Mouse (Mus musculus): ENCODE data around the gene Pex10. TPM values are rescaled to one million over a fixed set of nuclear protein-coding genes. Genes with fewer than 3 reads are reported as not detected.

The Pex10 gene
- polyA plus RNA-seq, 1 experiment, result 4.3 TPM

- no peak overlapping the region for H3K4me3 ChIP-seq (replicated peaks)
- peaks cover 30% of the 10 kb centered on the region for H3K4me1 ChIP-seq
- H3K27me3 ChIP-seq (replicated peaks), result peaks cover 84% of the 10 kb centered on the region
- no peak for TF ChIP-seq GATA1 (IDR thresholded peaks at IDR 0.05; ENCODE audit: borderline replicate concordance, low read length)
- TF ChIP-seq FLI1 (IDR thresholded peaks at IDR 0.05; ENCODE audit: low read length), result no peak
- H3K9me3 ChIP-seq, result no peaks in the 10 kb centered on the region
- H3K36me3 ChIP-seq (replicated peaks; ENCODE audit: low read length), result no peaks in the 10 kb centered on the region
These were observed 8.5 kb upstream of the Pex10 start for GRCm38 (mm10) chr4:155058325-155058724.

GRCm38 (mm10) chr4:155063895-155064294 is 2.9 kb upstream of the Pex10 start:
- no peak for TF ChIP-seq GATA1 (IDR thresholded peaks at IDR 0.05; ENCODE audit: borderline replicate concordance, low read length)
- TF ChIP-seq FLI1 (IDR thresholded peaks at IDR 0.05; ENCODE audit: low read length), result no peak
- Histone ChIP-seq H3K4me1 (peaks cover 40% of the 10 kb centered on the region), H3K27me3 (replicated peaks) (peaks cover 53% of the 10 kb centered on the region), H3K4me3 (replicated peaks) (no peak overlapping the region), H3K9me3 (no peaks in the 10 kb centered on the region), H3K36me3 (replicated peaks; ENCODE audit: low read length) (peaks cover 10% of the 10 kb centered on the region)

- TF ChIP-seq FLI1 (IDR thresholded peaks at IDR 0.05; ENCODE audit: low read length), result no peak
- peaks cover 16% of the 10 kb centered on the region for H3K36me3 ChIP-seq (replicated peaks; ENCODE audit: low read length)
- H3K4me3 ChIP-seq (replicated peaks), result no peak overlapping the region
- no peaks in the 10 kb centered on the region for H3K9me3 ChIP-seq
- H3K27me3 ChIP-seq (replicated peaks), result peaks cover 48% of the 10 kb centered on the region
- peaks cover 46% of the 10 kb centered on the region for H3K4me1 ChIP-seq
These were observed 2.3 kb upstream of the Pex10 start for GRCm38 (mm10) chr4:155064474-155064873.

- Histone ChIP-seq H3K4me3 (replicated peaks) (peak overlapping the region; percentile 93), H3K36me3 (replicated peaks; ENCODE audit: low read length) (peaks cover 33% of the 10 kb centered on the region), H3K4me1 (peaks cover 56% of the 10 kb centered on the region), H3K9me3 (no peaks in the 10 kb centered on the region), H3K27me3 (replicated peaks) (peaks cover 35% of the 10 kb centered on the region)
- TF ChIP-seq FLI1 (IDR thresholded peaks at IDR 0.05; ENCODE audit: low read length), result no peak
- TF ChIP-seq GATA1 (IDR thresholded peaks at IDR 0.05; ENCODE audit: borderline replicate concordance, low read length), result no peak
These were observed 614 bp upstream of the Pex10 start for GRCm38 (mm10) chr4:155065970-155066833.

GRCm38 (mm10) chr4:155068357-155068972 is 1.6 kb downstream of the Pex10 start:
- H3K4me3 ChIP-seq (replicated peaks), result peak overlapping the region; percentile 59
- peaks cover 55% of the 10 kb centered on the region for H3K36me3 ChIP-seq (replicated peaks; ENCODE audit: low read length)
- H3K27me3 ChIP-seq (replicated peaks), result peaks cover 12% of the 10 kb centered on the region
- H3K9me3 ChIP-seq, result no peaks in the 10 kb centered on the region
- H3K4me1 ChIP-seq, result peaks cover 45% of the 10 kb centered on the region
- no peak for TF ChIP-seq GATA1 (IDR thresholded peaks at IDR 0.05; ENCODE audit: borderline replicate concordance, low read length)
- TF ChIP-seq FLI1 (IDR thresholded peaks at IDR 0.05; ENCODE audit: low read length), result no peak

GRCm38 (mm10) chr4:155069191-155069590 is 2.4 kb downstream of the Pex10 start:
- Histone ChIP-seq H3K27me3 (replicated peaks) (peaks cover 5% of the 10 kb centered on the region), H3K4me1 (peaks cover 45% of the 10 kb centered on the region), H3K9me3 (no peaks in the 10 kb centered on the region), H3K36me3 (replicated peaks; ENCODE audit: low read length) (peaks cover 62% of the 10 kb centered on the region), H3K4me3 (replicated peaks) (no peak overlapping the region)
- no peak for TF ChIP-seq FLI1 (IDR thresholded peaks at IDR 0.05; ENCODE audit: low read length)
- TF ChIP-seq GATA1 (IDR thresholded peaks at IDR 0.05; ENCODE audit: borderline replicate concordance, low read length), result no peak

GRCm38 (mm10) chr4:155070199-155070598 is 3.4 kb downstream of the Pex10 start:
- Histone ChIP-seq H3K4me1 (peaks cover 45% of the 10 kb centered on the region), H3K9me3 (no peaks in the 10 kb centered on the region), H3K27me3 (replicated peaks) (no peaks in the 10 kb centered on the region), H3K4me3 (replicated peaks) (peak overlapping the region; percentile 5), H3K36me3 (replicated peaks; ENCODE audit: low read length) (peaks cover 73% of the 10 kb centered on the region)
- TF ChIP-seq FLI1 (IDR thresholded peaks at IDR 0.05; ENCODE audit: low read length) (no peak), GATA1 (IDR thresholded peaks at IDR 0.05; ENCODE audit: borderline replicate concordance, low read length) (no peak)

GRCm38 (mm10) chr4:155070921-155071320 is 4.1 kb downstream of the Pex10 start:
- no peak overlapping the region for H3K4me3 ChIP-seq (replicated peaks)
- H3K4me1 ChIP-seq, result peaks cover 44% of the 10 kb centered on the region
- no peaks in the 10 kb centered on the region for H3K27me3 ChIP-seq (replicated peaks)
- peaks cover 80% of the 10 kb centered on the region for H3K36me3 ChIP-seq (replicated peaks; ENCODE audit: low read length)
- no peak for TF ChIP-seq FLI1 (IDR thresholded peaks at IDR 0.05; ENCODE audit: low read length)
- no peak for TF ChIP-seq GATA1 (IDR thresholded peaks at IDR 0.05; ENCODE audit: borderline replicate concordance, low read length)
- no peaks in the 10 kb centered on the region for H3K9me3 ChIP-seq

- no peaks in the 10 kb centered on the region for H3K27me3 ChIP-seq (replicated peaks)
- peaks cover 23% of the 10 kb centered on the region for H3K4me1 ChIP-seq
- H3K4me3 ChIP-seq (replicated peaks), result no peak overlapping the region
- peaks cover 94% of the 10 kb centered on the region for H3K36me3 ChIP-seq (replicated peaks; ENCODE audit: low read length)
- TF ChIP-seq GATA1 (IDR thresholded peaks at IDR 0.05; ENCODE audit: borderline replicate concordance, low read length), result no peak
- no peak for TF ChIP-seq FLI1 (IDR thresholded peaks at IDR 0.05; ENCODE audit: low read length)
- no peaks in the 10 kb centered on the region for H3K9me3 ChIP-seq
These were observed 7.6 kb downstream of the Pex10 start for GRCm38 (mm10) chr4:155074418-155074817.

- Histone ChIP-seq H3K4me3 (replicated peaks) (no peak overlapping the region), H3K27me3 (replicated peaks) (no peaks in the 10 kb centered on the region), H3K4me1 (peaks cover 18% of the 10 kb centered on the region), H3K9me3 (no peaks in the 10 kb centered on the region), H3K36me3 (replicated peaks; ENCODE audit: low read length) (peaks cover 94% of the 10 kb centered on the region)
- no peak for TF ChIP-seq FLI1 (IDR thresholded peaks at IDR 0.05; ENCODE audit: low read length)
- TF ChIP-seq GATA1 (IDR thresholded peaks at IDR 0.05; ENCODE audit: borderline replicate concordance, low read length), result no peak
These were observed 8.3 kb downstream of the Pex10 start for GRCm38 (mm10) chr4:155075137-155075536.
